Mouse (Mus musculus): ENCODE data around the gene Ano9.
A peak's percentile ranks its signal among the peaks of the same experiment; 100 is the strongest.

Gene Ano9

DNA sequence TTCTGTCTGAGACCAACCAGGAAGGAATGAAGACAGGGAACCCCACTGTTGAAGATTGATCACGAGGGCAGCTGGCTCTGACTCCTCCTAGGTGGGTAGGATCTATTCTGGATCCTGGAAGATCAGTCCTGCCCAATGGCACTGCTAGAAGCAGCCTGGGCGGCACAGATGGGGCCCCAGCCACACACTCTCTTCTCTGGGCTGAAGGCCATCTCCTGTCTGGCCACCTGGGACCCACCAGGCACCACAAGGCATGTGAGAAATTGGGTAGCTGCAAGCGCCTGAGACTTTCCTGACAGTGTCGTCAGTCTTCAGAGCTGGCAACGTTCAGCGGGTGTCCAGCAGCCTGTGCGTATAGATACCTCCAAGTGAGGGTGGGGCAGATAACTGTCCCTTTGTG, 55.1 kb downstream of the Ano9 start:
- peak; percentile 52 for DNase-seq (ENCODE audit: low spot score)

DNA sequence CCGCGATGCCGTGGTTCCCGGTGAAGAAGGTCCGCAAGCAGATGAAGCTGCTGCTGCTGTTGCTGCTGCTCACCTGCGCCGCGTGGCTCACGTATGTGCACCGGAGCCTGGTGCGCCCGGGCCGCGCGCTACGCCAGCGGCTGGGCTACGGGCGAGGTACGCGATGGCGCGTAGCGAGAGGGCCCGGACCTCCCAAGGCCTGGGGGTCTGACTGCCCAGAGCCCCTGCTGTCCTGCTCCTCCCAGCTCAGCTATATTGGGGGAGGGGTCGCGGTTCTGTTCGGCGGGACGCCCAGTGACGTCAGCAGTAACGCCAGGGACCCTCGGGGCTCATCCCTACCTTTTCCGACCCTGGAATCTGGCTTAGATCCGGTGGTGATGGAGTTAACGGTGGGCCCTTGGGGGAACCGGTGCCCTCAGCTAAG, 56.3 kb downstream of the Ano9 start:
- DNase-seq (ENCODE audit: low spot score) = peak; percentile 46

DNA sequence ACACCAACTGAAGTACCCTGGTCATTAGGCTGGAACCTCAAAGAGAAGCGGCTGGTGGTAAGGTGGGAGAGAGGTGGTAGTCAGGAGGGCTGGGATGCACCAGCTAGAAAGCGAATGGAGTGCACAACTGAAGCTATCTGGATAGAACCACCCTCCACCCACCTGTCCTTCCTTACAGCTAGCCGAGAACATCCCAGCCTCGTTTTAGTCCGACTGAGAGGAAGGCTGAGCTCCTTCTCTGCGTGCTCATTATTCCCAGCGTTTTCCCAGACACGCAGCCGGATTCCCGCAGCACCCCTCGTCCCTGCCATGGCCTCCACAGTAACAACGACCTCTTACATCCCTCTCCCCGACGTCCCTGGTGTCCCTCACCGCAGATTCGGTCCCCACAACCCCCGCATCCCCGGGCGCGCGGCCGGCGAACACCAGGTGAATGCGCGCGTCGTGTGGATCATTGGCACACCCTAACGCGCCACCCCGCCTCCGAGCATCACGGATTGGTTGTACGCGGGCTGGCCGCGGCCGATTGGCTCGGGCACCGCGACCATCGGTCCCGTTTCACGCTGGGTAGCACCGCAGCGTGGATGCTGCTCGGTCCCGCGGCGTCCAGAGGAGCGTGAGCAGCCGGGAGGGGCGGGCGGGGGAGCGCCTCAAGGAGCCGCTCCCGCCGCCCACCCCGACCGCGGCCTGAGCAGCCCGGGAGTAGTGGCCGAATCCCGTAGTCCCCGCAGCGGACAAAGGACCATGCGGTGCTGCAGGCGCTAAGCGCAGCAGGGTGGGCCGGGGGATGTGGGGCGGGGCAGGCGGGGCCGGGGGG, 57.0 kb downstream of the Ano9 start, which contains the start of gene B4galnt4:
B4galnt4 (plus strand) TSS at position 679 of the 817 bp plus-strand sequence.
- peak; percentile 88 for DNase-seq (ENCODE audit: low spot score)

DNA sequence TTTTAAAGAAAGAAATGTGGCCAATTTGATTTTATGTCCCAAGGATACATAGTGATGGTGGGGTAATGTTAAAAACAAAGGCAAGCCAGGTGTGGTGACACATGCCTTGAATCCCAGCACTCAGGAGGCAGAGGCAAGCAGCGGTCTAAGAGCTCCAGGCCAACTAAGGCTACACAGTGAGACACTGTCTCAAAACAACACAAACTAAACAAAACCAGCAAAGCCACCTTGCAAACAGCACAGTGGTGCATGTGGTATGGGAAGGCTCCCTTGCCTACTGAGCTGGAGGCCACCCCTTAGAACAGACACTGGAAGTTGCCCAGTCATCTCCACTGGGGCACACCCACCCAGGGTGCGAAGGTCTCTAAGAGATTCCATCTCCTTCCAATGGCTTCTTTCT, 57.7 kb downstream of the Ano9 start:
- no peak for DNase-seq (ENCODE audit: low spot score)

DNA sequence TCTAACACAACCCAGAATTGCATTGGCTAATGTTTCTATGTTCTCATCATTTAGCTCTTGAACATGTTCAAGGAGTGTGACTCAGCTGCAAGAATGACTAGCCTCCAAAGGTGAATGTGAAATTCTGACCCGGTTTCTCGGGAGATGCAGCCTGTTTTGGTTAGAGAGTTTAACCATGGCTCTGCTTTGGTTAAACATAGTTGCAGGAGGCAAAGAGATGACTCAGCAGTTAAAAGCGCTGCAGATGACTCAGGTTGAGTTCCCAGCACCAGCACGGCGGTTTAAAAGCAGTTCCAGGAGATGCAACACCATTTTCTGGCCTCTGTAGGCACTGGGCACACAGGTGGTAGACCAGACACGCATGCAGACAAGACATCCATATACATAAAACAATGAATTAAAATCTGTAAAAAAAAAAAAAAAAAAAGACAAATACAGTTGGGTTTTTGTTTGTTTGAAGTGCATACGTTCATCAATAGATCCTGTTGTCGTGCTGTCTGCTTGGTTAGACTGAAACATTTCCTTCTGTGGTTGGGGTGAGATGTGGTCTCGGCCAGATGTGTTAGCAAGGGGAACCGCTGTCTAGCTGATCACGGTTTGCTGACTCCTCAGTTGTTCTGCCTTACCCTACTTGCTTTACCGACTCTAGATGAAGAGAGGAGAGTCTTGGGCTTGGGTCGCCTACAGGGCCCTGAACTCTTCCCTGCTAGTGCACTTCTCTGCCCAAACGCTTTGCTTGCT, 58.8 kb downstream of the Ano9 start:
- no peak for DNase-seq (ENCODE audit: low spot score)

DNA sequence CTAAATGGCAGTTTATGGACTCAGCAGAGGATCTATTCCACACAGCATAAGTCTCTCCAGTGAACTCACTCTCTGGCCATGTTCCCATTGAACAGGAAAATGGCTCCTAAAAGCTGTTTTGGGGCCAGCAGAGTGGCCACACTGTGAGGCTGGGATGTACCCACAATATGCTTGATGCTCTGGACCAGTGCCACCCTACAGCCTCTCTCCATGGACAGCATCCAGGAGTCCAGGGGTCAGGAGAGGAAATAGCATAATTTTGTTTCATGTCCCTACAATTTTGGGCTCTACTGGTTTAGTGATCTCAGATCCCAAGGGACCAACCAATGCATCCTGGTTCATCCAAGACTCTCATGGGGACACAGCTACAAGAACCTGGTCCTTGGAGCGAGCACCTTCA, 60.1 kb downstream of the Ano9 start:
- DNase-seq (ENCODE audit: low spot score) = no peak

DNA sequence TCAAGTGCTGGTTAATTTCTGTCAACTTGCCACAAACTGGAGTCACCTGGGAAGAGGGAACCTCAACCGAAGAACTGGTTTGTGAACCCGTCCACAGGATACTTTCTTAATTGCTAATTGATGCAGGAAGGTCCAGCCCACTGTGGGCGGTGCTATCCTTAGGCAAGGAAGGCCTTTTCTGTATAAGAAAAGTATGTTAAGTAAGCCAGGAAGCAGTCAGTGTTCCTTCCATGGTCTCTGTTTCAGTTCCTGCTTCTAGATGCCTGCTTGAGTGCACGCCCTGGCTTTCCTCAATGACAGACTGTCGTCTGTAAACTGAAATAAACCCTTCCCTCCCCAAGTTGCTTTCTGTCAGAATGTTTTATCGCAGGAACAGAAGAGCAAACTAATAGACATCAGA, 60.6 kb downstream of the Ano9 start:
- DNase-seq (ENCODE audit: low spot score) = no peak

DNA sequence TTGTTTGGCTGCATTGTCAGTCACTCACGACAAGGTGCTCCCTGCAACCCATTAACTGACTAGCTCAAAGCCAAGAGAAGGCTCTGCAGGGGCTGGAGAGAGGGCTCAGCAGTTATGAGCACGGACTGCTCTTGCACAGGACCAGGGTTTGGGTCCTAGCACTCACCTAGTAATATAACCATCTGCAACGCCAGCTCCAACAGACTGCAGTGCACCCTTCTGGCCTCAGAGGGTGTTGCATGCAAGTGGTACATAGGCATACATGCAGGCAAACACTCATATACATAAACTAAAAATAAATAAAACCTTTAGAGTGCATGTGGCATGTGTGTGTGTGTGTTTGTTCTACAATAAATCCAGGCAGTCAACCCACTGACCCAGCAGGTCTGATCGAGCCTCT, 61.8 kb downstream of the Ano9 start:
- DNase-seq (ENCODE audit: low spot score) = no peak

DNA sequence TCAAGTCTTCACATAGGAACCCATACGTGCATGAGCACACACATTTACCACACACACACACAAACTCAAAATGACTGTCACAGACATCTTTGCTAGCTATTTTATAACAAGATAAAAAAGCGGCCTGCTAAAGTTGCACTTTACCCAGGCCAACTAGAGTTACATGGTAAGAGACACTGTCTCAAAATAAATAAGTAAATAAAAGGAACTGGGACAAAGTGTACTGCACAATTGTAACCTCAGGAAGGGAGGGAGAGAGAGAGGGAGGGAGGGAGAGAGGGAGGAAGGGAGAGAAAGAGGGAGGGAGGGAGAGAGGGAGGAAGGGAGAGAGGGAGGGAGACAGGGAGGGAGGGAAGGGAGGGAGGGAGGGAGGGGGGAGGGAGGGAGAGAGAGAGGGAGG, 65.2 kb downstream of the Ano9 start:
- DNase-seq (ENCODE audit: low spot score) = no peak

DNA sequence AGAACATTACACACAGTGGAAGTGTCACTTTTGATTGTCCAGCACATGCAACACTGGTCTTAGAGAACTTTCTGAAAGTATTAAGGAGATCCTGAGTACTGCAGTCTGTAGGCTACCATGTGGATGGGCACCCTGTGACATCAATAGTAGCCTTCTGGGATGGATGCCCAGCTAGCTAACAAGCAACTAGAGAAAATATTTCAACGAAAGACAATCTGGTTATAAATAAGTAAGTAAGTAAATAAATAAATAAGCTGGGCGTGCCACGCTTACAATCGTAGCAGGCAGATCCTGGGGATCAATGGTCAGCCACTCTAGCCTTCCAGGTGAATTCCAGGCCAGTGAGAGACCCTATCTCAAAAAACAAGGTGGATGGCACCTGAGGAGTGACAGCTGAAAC, 65.6 kb downstream of the Ano9 start:
- no peak for DNase-seq (ENCODE audit: low spot score)

All from MN1 (cell line).